Mouse (Mus musculus) hindbrain, embryonic 11.5 days (tissue): ENCODE measurements around the gene Acbd4. TPM values are rescaled to one million over a fixed set of nuclear protein-coding genes. Genes with fewer than 3 reads are reported as not detected.

Experiments used
- ATAC-seq: fragments of 200-750 bp; cut with Nextera tagmentation; 2 replicates; pipeline ENCODE4 v1.8.0; 2017; ENCODE audit warnings: mild to moderate bottlenecking, moderate TSS enrichment, moderate library complexity; ENCODE audit not compliant: low FRiP score
- DNase-seq: peaks from one replicate; pipeline ENCODE4 v3.0.0-alpha.2; 2015; ENCODE audit warnings: low spot score
- H3K27ac ChIP-seq: fragments of 300-500 bp; sonication (generic); 2 replicates; pipeline ENCODE4 v1.5.1; 2014; ENCODE audit warnings: mild to moderate bottlenecking, low read depth, low read length
- H3K27me3 ChIP-seq: fragments of 300-500 bp; sonication (generic); 2 replicates; pipeline ENCODE4 v1.6.1; 2014; ENCODE audit warnings: mild to moderate bottlenecking, low read length, moderate library complexity, mixed read lengths; ENCODE audit not compliant: control insufficient read depth, insufficient read depth
- H3K36me3 ChIP-seq: fragments of 300-500 bp; sonication (generic); 2 replicates; pipeline ENCODE4 v1.6.1; 2014; ENCODE audit warnings: mild to moderate bottlenecking, low read length, moderate library complexity, mixed read lengths; ENCODE audit not compliant: control insufficient read depth, insufficient read depth
- H3K4me1 ChIP-seq: fragments of 300-500 bp; sonication (generic); replicated peaks from 2 replicates; pipeline ENCODE4 v1.6.1; 2014; ENCODE audit warnings: low read length, mixed read lengths; ENCODE audit not compliant: control insufficient read depth, insufficient read depth
- H3K4me2 ChIP-seq: fragments of 300-500 bp; sonication (generic); replicated peaks from 2 replicates; pipeline ENCODE4 v1.6.1; 2014; ENCODE audit warnings: mild to moderate bottlenecking, low read depth, low read length
- H3K4me3 ChIP-seq: fragments of 300-500 bp; sonication (generic); 2 replicates; pipeline ENCODE4 v1.5.1; 2014; ENCODE audit warnings: low read depth, low read length
- H3K9ac ChIP-seq: fragments of 300-500 bp; sonication (generic); 2 replicates; pipeline ENCODE4 v1.6.1; 2014; ENCODE audit warnings: low read depth, low read length
- H3K9me3 ChIP-seq: fragments of 300-500 bp; sonication (generic); 2 replicates; pipeline ENCODE4 v1.6.1; 2016; ENCODE audit warnings: low read length; ENCODE audit not compliant: control insufficient read depth
- WGBS: fragments of 180-500 bp; shearing (Covaris S2); extraction: QIAGEN DNeasy Blood & Tissue Kit; methylation state at CpG from one replicate; pipeline ENCODE4 v1.1.7; 2014; 5-methylcytosine and 5-hydroxymethylcytosine counted together
- polyA plus RNA-seq: library from polyadenylated mRNA; unstranded; fragments of >200 nt; fragmentation: Nextera tagmentation; extraction: Ambion mirVana; gene quantifications from 2 replicates; pipeline ENCODE4 v1.2.1, GENCODE M21; 2014

Gene Acbd4
- polyA plus RNA-seq, 1 experiment from 2014 or later: 6.2 TPM

DNA sequence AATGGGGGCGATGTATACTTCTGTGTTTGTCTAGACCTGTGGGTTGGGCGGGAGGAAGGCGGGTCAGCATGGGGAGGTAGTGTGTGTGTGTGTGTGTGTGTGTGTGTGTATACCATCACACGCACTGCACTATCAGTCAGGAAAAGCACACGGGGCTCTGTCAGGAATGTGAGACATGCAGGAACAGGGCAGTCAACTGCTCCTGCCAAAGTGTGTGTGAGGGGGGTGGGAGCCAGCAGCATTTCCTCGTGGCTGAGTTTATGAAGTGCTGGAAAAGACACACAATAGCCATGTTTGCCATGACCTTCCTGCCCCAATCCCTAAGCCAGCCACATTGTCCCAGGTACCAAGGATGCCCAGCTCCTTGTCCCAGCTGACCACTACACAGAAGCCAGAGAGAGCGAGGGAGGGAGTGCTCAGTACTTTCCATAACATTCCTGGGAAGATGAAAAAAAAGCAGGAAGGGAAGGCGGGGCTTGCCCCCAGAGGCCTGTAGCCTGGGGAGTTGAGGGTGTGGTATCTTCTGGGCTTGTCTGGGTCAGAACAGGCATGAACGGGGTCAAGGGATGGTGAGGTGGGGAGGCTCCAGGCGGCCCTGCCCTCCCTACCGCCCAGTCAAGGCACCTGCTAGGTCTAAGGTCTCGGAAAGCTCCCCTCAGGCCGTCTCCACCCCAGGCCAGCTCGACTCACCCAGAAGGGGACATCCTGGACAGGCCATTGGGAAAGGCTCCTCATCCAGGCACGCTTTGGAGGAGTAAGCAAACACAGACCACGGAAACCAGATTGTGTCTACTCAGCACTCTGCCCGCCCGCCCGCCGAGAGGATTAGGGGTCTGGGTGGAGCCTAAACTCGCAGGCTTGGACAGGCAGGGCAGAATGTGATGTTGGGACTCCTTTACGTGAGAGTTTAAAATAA lies 4.2 kb upstream of the Acbd4 start:
- Histone ChIP-seq H3K9ac (no peak overlapping the region), H3K4me2 (no peak overlapping the region), H3K36me3 (no peaks in the 10 kb centered on the region), H3K27me3 (peaks cover 32% of the 10 kb centered on the region), H3K4me1 (0 out of 2 replicates have a peak, but pooled peaks cover 2% of the 10 kb centered on the region), H3K27ac (no peak overlapping the region), H3K4me3 (no peak overlapping the region), H3K9me3 (no peaks in the 10 kb centered on the region)
- ATAC-seq: no peak; the same call in 1 of the 2 replicates
- no peak for DNase-seq
- WGBS: 32% methylated on average over 22 of the region's 22 CpGs

DNA sequence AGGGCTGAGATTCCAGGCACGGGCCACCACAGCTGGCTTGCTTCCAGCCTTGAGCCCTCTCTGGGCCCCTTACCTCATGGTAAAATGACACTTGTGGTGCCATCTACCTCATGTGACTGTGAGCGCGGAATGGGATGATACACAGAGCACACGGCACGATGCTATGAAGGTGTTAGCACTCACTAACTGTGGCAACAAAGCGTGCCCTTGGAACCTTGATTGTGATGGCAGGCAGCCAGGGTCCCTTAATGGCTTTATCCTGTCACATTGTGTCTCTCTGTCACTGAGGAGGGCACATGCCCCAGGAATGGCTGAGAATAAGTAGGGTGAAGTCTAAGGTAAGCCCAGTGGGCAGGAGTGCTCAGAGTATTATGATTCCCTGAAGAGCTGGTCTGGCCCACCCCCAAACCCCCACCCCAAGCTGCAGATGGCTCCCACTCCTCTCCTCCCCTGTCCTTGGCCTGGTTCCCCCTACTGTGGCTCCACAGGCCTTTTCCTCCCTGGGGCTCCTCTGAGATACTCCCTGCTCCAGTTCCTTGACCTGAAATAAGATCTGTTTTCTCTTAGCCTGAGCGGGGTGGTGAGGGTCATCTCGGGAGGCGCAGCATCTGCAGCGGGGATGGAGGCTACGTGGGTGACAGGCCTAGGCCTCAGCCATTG lies 2.8 kb upstream of the Acbd4 start:
- no peak overlapping the region for H3K9ac ChIP-seq
- WGBS: 62% methylated on average over 11 of the region's 11 CpGs
- ATAC-seq: no peak

DNA sequence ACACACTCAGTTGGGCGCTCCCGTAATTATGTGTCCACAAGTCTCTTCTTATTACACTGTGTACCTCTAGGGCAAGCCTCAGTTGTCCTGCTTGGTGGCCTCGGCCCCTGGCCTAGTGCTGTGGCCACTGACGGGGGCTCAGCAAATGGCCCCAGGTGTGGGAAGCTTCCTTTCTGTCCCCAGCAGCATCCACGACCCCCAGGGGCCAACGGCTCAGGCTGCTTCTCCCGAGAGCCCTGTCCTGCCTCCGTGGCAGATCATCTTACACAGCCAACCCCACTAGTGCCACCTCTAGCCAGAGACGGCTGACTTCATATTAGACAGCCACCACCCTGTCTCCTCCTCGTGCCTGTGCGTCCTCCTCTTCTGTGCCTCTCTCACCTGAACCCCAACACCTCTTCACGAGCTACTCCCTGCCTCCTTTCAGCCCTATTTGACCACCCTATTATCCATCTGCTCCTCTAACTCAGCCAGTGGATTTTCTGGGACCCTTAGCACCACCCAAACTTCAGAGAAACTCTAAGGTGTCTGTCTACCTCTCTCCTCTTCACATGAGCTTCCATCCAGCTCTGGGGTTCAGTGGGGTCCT lies 2.0 kb upstream of the Acbd4 start:
- Histone ChIP-seq H3K36me3 (no peaks in the 10 kb centered on the region), H3K4me1 (0 out of 2 replicates have a peak, but pooled peaks cover 2% of the 10 kb centered on the region), H3K9me3 (no peaks in the 10 kb centered on the region), H3K27ac (no peak overlapping the region), H3K27me3 (peaks cover 32% of the 10 kb centered on the region), H3K9ac (no peak overlapping the region), H3K4me3 (no peak overlapping the region), H3K4me2 (no peak overlapping the region)
- WGBS: 51% methylated on average over 12 of the region's 12 CpGs
- DNase-seq (no peak), ATAC-seq (no peak)

More for the DNA sequence above, 2.8 kb upstream of the Acbd4 start:
- H3K36me3 ChIP-seq: no peaks in the 10 kb centered on the region
- DNase-seq: no peak
- H3K4me1 ChIP-seq: 0 out of 2 replicates have a peak, but pooled peaks cover 2% of the 10 kb centered on the region
- peaks cover 32% of the 10 kb centered on the region for H3K27me3 ChIP-seq
- H3K4me2 ChIP-seq: no peak overlapping the region
- no peaks in the 10 kb centered on the region for H3K9me3 ChIP-seq
- no peak overlapping the region for H3K27ac ChIP-seq
- no peak overlapping the region for H3K4me3 ChIP-seq

DNA sequence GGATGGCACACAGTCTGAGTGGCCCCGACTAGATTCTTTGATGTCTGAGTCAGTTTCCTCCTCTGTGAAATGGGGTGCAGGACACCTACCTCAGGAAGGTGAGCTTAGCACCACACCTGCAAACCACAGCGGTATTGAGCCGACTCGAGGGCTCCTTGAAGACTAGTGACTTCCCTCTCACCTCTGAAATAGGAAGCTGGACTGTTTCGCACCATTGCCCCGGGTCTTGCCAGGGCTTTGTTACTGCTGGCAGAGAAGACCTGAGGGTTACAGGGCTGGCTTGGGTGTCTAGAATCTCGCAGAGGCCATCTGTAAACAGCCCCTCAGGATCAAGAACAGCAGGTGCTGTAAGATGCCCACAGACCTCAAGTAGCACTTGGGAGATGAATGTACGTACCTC lies 1.1 kb upstream of the Acbd4 start:
- Histone ChIP-seq H3K36me3 (no peaks in the 10 kb centered on the region), H3K4me1 (0 out of 2 replicates have a peak, but pooled peaks cover 2% of the 10 kb centered on the region), H3K27ac (no peak overlapping the region), H3K4me2 (no peak overlapping the region), H3K4me3 (no peak overlapping the region), H3K9me3 (no peaks in the 10 kb centered on the region), H3K27me3 (peaks cover 32% of the 10 kb centered on the region), H3K9ac (no peak overlapping the region)
- 74% methylated on average over 8 of the region's 8 CpGs for WGBS
- ATAC-seq (no peak), DNase-seq (no peak)

DNA sequence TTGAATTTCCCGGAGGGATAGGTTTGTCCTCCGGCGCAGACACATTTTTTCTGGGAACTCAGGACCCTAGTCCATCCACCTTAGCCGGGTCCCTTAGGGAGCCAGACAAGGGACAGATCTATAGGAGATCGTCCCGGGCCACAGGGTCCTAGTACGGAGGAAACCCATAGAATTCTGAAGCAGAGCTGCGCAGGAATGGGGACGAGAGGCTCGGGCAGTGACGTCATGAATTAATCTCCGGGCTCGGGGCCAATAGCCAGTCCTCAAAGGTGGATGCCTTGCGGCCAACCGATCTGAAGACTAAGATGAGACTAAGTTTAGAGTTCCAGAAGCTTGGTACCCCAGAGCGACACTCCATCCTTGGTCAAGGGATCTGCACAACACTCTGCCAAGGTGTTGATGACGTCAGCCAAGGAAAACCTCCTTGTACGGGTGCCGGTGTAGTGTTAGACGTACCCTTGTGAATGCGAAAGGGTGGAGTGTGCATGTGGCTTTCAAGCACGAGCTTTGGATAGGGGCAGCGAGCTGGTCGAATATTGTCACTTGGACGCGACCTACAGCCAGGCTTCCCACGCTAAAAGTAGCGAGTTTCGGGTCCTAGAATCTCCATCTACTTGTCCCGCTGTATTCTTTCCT lies 502 bp downstream of the Acbd4 start:
- Histone ChIP-seq H3K4me2 (peak overlapping the region; percentile 84), H3K36me3 (no peaks in the 10 kb centered on the region), H3K9ac (peak overlapping the region; percentile 38; the same call in 1 of the 2 replicates), H3K27me3 (peaks cover 32% of the 10 kb centered on the region), H3K27ac (no peak overlapping the region), H3K9me3 (no peaks in the 10 kb centered on the region), H3K4me1 (0 out of 2 replicates have a peak, but pooled peaks cover 2% of the 10 kb centered on the region), H3K4me3 (peak overlapping the region; percentile 41)
- ATAC-seq (peak; percentile 39; the same call in 1 of the 2 replicates), DNase-seq (peak; percentile 74)
- 4% methylated on average over 30 of the region's 30 CpGs for WGBS

DNA sequence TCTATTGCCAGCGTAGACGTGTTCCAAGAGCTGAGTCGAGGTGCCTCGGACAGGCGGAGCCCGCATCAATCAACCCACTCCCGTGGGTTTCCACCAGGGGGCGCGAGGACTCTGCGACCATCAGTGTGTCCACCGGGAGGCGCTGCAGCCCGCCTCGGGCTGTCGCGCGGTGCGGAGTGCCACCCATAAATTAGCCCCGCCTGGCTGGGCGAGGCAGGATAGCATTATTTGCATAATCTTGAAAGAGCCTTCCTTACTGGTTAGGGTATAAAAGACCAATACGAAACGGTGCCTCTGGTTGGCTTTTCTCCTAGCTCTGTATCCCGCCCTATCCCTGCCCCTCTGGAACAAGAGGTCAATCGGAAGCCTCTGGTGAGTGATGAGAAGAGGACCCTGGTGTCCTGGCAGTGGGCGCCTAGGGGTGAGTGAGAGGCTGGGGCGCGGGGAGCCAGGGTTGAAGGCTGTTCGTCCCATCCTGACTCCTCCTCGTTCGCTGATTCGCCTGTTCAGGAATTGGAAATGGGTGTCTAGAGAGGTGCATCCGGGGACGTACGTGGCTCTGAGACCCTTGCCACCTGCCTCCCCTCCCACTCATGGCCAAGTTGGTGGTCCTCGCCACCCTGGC lies 1.4 kb downstream of the Acbd4 start:
- peak; percentile 98 for DNase-seq
- no peak overlapping the region for H3K9ac ChIP-seq

DNA sequence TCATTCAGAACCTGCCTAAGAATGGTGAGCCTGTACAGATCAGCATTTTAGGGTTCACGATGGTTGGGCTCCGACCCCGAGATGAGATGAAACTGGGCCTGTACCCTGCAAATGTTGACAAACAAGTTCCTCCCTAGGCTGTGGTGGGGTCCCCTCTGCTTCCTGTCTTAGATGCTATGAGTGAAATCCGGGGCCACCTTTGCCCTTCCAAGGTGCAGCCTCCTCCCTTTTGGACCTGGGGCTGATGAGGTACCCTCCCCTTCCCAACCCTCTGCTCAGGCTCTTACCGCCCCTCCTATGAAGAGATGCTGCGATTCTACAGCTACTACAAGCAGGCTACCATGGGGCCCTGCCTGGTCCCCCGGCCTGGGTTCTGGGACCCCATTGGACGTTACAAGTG lies 2.1 kb downstream of the Acbd4 start:
- 57% methylated on average over 8 of the region's 8 CpGs for WGBS
- H3K4me2 ChIP-seq: no peak overlapping the region; the same call in 1 of the 2 replicates
- no peak overlapping the region for H3K27ac ChIP-seq
- peaks cover 29% of the 10 kb centered on the region for H3K27me3 ChIP-seq
- H3K36me3 ChIP-seq: no peaks in the 10 kb centered on the region
- H3K9ac ChIP-seq: no peak overlapping the region
- 0 out of 2 replicates have a peak, but pooled peaks cover 2% of the 10 kb centered on the region for H3K4me1 ChIP-seq
- DNase-seq (no peak), ATAC-seq (no peak)
- H3K4me3 ChIP-seq: no peak overlapping the region
- H3K9me3 ChIP-seq: no peaks in the 10 kb centered on the region

More for the DNA sequence above, 1.4 kb downstream of the Acbd4 start:
- peaks cover 32% of the 10 kb centered on the region for H3K27me3 ChIP-seq
- H3K27ac ChIP-seq: no peak overlapping the region
- no peaks in the 10 kb centered on the region for H3K36me3 ChIP-seq
- peak overlapping the region; percentile 84 for H3K4me2 ChIP-seq
- ATAC-seq: peak; percentile 79
- H3K4me3 ChIP-seq: peak overlapping the region; percentile 17
- H3K9me3 ChIP-seq: no peaks in the 10 kb centered on the region
- H3K4me1 ChIP-seq: 0 out of 2 replicates have a peak, but pooled peaks cover 2% of the 10 kb centered on the region
- WGBS: 1% methylated on average over 35 of the region's 35 CpGs

DNA sequence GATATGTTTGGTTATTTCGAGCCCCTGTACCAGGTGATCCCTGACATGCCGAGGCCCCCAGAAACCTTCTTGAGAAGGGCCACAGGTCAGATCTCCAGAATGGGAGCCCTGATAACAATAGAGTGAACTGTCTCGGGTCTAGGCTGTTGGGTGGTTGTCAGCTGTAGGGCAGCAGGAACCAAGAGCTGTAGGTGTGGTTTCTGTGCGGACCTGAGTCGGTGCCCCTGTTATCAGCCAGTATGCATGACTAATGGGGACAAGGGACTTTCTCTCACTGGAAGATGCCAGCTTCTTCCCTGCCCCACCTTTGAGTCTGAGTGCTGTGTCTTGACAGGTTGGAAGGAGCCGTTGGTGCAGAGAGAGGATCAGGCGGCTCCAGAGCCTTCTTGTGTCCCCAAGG lies 3.0 kb downstream of the Acbd4 start:
- Histone ChIP-seq H3K27ac (no peak overlapping the region), H3K4me1 (0 out of 2 replicates have a peak, but pooled peaks cover 2% of the 10 kb centered on the region), H3K4me3 (no peak overlapping the region), H3K27me3 (peaks cover 25% of the 10 kb centered on the region), H3K9ac (no peak overlapping the region), H3K36me3 (no peaks in the 10 kb centered on the region), H3K9me3 (no peaks in the 10 kb centered on the region), H3K4me2 (no peak overlapping the region)
- ATAC-seq (no peak), DNase-seq (no peak)
- WGBS: 85% methylated on average over 7 of the region's 7 CpGs
